Mouse (Mus musculus) heart, postnatal 25 days (tissue): ENCODE data around the gene Ggnbp2. TPM values are rescaled to one million over a fixed set of nuclear protein-coding genes. Genes with fewer than 3 reads are reported as not detected.
A peak's percentile ranks its signal among the peaks of the same experiment; 100 is the strongest.

Experiments
- DNase-seq: peaks from one replicate; pipeline ENCODE4 v3.0.0; 2022; ENCODE audit warnings: low spot score
- intact Hi-C: fragments of 180-260 bp; cut with DNase I; formaldehyde crosslinking; loops from one replicate; pipeline ENCODE4 v1.15.1; 2025
- total RNA-seq, 2 experiments: library from RNA; stranded (reverse); gene quantifications; 2 replicates each; pipeline ENCODE4 v1.2.3; 2021

The Ggnbp2 gene
- total RNA-seq, result 10 to 100 TPM; 41.2 to 46.8 TPM

DNA sequence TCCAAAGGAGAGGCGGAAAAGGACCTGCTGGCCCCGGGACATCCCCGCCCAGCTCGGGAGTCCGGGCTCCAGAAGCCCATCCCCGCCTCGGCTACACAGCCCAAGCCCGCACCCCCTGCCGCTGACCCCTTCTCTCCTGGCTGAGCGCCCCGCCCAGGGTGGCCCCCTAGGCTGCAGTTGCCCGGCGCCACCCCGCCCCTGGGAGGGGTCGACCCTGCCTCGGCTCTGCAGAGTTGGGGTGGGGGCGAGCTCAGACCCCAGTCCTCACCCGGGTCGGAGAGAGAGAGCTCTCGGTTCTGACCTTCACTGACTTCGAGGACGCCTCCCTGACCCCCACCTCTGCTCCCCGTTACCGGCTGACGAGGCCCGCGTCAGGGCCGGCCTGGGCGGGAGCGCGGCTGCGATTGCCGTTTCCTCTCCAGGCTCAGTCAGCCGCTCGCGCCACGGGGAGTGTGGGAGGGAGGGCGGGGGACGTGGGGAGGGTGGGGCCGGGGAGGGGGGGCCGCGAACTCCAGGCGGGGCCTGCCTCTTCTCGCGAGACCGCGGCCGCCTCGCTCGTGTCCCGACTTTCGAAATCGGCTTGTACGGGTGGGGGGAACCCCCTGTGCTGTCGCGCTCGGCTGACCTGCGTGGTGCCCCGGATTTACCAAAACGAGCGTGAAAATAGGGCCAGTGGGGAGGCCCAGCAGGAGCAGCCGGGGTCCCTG is at the start of gene Ggnbp2:
Gene Ggnbp2 (minus strand): TSS at position 481 of the 707 bp plus-strand sequence.
- intact Hi-C loops, result loop anchor here (2.0 to 10.0 kb wide), 3 partner anchors 42 to 686 kb away; partner anchors contain the start of genes Dhrs11 and Usp32

DNA sequence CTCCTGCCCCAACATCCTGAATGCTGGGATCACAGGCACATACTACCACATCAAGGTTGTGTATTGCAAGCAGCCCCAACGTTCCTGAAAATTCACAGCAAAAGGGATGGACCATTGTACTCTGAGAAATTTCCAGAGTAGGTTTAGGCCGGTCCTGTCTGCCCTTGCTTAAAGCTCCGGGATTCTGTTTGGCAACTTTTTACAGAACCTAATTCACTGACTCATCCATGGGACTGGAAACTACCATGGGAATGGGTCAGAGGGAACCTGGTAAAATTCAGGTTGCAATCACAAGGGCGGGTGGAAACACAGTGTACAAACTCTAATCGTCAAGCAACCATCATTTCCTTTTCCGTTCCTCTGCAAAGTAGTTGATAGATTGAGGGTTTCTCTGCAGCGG is 49.3 kb upstream of the Ggnbp2 start:
- DNase-seq, result no peak
- intact Hi-C loops, result loop anchor here (2.0 to 5.0 kb wide), 4 partner anchors 59 to 342 kb away; no protein-coding TSS in a partner anchor

More for the DNA sequence above, at the start of gene Ggnbp2:
- peak; percentile 88 for DNase-seq

DNA sequence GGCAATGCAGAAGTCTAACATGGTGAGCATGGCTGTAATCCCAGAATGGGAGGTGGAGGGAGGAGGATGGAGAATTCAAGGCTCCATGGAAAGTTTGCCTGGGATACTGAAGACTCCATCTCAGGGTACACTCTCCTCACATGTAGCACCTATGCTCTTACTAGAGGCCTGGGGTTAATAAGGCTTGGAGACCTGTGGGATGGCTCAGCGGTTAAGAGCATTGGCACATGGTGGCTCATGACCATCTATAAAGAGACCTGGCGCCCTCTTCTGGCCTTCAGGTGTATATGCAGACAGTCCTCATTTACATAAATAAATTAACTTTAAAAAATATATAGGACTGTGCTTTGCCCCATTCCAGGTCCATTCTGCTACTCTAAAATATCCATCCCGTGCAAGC is 48.7 kb upstream of the Ggnbp2 start:
- intact Hi-C loops, result loop anchor here (2.0 to 5.0 kb wide), 4 partner anchors 60 to 343 kb away; no protein-coding TSS in a partner anchor
- DNase-seq, result no peak

DNA sequence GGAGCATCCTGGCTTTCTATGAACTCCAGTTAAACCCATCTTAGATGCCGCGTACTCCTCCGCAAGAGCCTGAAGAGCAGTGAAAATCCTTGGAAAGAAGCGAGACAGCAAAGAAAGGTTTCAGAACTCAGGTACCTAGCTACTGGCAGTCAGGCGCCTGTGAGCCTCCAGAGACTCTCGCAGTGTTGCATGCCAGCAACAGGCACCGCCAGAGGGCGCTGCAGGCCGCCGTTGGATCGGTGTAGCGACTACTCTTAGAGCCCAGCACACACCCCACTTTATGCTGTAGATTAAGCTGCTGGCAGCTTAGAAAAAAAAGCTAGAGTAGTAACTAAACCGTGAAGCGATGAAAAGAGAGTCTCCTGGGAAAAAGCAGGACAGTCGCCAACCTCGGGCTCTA is 47.8 kb upstream of the Ggnbp2 start:
- peak; percentile 44 for DNase-seq
- intact Hi-C loops, result loop anchor here (2.0 to 5.0 kb wide), 4 partner anchors 60 to 344 kb away; no protein-coding TSS in a partner anchor

DNA sequence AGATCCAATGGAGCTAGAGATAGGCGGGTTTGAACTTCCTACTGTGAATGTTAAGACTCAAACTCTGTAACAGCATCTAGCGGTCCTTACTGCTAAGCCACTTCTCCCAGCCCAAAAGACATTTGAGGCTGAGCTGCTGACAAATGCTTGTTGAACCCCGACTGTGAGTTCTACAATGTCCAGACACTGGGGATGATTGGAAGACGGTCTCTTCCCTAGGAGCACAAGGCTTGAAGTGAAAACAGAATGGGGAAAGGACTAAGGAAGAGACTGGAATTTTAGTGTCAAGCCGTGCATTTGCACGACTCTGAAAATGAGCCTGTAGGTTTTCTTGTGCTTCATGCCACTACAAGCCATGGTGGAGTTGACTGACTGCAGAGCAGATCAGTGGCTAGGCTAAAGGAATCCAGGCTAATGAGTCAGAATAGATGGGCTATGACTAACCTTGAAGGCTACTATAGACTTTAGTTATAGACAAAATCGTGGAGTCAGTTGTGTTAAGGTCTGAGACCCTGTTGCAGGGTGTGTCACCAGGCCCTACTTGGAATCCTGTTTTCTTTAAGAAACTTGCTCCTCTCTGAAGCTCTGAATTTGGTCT is 46.2 kb upstream of the Ggnbp2 start:
- intact Hi-C loops, result loop anchor here (5.0 kb wide), 1 partner anchor 345 kb away; no protein-coding TSS in a partner anchor
- DNase-seq, result no peak

DNA sequence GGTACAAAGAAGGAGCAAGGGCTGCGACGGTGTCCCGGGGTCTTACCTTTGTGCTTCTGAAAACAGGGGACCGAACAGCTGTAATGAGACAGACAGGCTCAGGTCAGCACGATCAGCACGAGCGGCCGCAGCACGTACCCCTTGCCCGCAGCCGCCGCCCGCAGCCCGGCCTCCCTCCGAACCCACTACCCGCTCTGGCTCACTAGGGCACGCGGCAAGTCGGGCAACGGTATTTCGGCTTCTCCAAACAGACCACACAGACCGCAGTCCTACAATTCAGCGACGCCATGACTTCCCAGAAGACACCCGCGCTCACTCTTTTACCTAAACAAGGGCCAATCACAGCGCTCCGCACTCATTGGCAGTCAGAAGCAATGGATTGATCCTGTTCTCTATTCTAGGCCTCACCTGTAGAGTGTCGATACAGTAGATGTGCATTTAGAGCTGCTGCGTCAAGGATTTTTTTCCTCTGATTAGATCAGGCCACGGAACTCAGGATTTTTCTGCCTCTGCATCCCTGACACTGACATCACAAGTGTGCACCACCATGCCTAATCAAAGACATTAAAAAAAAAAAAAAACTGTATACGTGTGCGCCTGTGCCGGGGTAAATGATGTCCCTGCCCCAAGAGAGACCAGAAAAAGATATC is 45.6 kb upstream of the Ggnbp2 start, which contains the start of gene Znhit3:
Gene Znhit3 (minus strand): TSS at position 314 of the 650 bp plus-strand sequence.
- intact Hi-C loops, result loop anchor here (5.0 kb wide), 1 partner anchor 346 kb away; no protein-coding TSS in a partner anchor

DNA sequence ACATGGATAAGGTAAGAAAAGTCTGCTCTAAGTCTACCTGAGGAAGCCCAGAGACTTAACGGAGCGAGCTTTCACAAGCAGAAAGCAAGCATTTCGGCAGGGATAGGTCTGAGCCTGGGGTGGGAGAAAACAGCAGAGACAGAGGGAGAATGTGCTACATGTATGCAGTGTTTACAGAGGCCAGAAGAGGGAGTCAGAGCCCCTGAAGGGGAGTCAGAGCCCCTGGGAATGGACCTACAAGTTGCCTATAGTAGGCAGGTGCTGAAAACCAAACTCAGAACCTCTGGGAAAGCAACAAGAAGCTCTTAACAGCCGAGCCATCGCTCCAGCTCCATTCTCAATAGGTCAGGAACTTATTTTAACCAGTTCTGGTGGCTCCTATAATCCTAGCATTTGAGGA is 44.1 kb upstream of the Ggnbp2 start:
- no peak for DNase-seq
- intact Hi-C loops, result loop anchor here (5.0 kb wide), 1 partner anchor 348 kb away; no protein-coding TSS in a partner anchor

More for the DNA sequence above, 45.6 kb upstream of the Ggnbp2 start, which contains the start of gene Znhit3:
- DNase-seq, result peak; percentile 68

DNA sequence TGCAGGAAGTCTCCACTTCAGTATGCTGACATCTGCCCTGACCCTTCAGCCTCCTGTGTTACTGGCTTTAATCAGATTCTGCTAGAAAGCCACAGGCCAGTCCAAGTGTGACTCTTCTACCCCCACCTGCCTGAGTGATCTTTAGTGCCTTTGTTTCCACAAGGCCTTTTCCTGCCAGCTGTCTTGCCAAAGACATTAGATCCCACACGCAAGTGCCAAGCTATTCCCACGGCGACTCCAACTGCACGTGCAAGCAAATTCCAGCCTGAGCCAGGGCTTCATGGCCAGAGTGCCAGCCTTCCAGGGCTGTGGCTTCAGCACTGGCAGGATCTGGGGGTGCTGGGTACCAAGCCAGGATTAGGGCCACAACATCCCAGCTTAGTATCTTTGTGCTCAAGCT is 39.8 kb upstream of the Ggnbp2 start:
- intact Hi-C loops, result no loop called here
- DNase-seq, result no peak

DNA sequence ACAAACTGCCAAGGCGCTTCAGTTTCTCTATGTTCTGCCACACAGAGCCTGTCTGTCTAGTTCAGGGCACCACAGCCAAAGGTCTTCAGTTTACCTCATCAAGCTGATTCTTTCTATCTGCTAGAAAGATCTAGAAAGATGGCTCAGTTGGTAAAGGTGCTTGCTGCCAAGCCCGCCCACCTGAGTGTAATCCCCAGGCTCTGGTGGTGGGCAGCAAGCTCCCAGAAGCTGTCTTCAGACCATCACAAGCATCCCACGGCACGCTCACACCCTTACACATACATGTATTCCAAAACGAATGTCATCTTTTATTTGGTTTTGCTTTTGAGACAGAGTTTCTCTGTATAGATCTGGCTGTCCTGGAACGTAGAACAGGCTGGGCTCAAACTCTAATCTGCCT is 37.9 kb upstream of the Ggnbp2 start:
- DNase-seq, result no peak
- intact Hi-C loops, result no loop called here

DNA sequence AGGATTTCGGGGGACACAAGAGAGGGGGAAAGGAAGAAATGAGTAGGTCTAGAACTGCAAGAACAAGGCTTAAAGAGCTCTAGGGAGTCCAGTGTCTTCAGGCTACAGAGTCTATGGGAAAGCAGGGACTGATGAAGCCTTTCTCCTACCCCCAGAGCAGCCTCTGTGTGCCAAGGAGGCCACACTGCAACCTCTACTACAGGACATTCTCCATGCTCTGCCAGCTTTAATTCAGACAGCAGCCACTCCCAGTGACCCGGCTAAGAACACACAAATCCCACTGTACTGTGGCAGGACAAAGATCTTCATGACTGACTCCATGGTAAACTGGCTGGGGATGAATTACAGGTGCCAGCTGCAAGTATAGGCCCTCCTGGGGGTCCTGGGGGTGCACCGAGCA is 36.5 kb upstream of the Ggnbp2 start:
- no peak for DNase-seq
- intact Hi-C loops, result no loop called here

DNA sequence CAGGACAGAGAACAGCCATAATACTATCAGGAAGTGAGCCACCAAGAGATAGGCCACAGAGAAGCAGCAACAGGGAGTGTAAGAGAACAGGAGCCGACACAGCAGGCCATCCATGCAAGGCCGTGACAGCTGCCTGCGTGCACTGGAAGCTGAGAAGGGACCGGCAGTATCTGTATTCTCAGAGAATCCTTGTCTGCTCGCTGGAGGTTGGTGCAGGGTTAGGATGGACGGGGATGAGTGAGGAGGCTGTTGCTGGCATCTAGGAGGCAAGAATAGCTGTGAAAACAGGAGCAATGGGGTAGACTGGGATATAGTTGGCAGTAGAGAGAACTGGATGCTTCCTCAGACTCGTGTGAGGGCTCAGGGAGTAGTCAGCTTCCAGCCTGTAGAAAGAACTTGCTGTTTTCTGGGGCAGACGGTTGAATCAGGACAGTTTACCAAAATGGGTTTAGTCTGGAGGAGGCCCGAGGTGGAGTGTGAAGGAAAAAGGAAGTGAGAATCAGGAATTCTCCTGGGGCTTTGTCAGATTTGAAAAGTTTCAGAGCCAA is 34.1 kb upstream of the Ggnbp2 start:
- no peak for DNase-seq
- intact Hi-C loops, result no loop called here

DNA sequence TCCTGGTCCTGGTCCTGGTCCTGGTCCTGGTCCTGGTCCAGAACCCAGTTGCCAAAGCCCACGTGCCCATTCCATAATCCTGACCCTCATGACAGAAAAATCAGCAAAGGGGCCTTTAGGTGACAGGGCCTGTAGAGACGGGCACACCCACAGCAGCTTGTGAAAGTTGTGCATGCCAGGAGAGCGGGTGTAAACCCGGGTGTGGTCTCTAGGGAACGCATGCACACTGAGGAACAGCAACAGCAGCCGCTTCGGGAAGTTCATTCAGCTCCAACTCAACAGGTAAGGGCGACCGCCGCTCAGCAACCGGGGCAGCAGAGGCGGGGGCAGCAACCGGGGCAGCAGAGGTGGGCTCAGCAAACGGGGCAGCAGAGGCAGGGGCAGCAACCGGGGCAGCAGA is 22.5 kb upstream of the Ggnbp2 start:
- no peak for DNase-seq
- intact Hi-C loops, result no loop called here

DNA sequence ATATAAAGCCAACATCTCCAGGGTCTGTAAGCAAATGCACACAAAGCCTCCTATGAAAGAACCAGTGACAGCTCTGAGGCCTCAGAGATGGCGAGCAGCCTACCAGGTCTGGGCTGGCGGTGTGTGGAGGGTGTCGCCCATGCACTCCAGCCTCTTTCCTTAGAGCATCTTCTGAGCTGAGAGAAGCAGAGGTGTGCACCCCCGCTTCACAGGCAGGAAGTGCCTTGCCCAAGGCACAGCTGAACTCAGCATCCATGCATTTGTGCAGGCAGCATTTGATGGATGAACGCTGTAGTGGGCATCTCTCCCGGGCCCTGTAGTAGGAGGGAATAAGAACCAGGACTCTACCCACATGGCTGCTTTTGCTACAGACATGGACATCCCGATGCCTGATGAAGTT is 21.1 kb upstream of the Ggnbp2 start:
- DNase-seq, result no peak
- intact Hi-C loops, result no loop called here

DNA sequence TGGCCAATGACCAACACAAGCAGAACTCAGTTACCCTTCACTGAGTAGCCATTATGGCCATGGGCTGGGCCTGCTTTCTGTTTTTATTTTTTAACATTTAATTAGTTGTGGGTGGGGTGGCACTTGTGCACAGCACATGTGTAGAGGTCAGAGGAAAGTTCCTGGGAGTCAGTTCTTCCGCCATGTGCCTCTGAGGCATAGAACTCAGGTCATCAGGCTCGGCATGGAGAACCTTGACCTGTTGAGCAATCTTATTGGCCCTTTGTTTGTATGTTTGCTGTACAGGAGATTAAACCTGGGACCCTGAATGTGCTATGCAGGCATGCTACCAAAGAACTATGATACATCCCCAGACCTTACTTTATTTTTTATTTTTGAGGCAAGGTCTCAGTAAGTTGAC is 18.9 kb upstream of the Ggnbp2 start:
- intact Hi-C loops, result no loop called here
- DNase-seq, result no peak

DNA sequence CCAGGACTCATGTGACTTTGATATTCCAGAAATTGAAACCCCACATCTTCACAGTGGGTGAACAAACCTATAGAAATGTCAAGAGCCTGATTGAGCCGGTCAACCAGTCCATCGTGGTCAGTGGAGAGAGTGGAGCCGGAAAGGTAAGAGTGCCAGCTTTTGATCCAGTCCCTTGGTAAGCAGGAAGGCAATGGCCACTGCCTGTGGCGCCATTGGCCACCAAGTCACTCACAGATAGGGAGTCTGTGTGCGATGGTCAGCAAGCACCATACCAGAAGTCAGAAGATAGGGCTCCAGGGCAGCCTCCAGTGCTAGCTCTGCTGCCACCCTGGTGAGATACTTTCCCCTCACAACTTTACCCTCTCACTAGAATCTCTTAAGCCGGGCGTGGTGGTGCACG is 17.4 kb upstream of the Ggnbp2 start:
- intact Hi-C loops, result no loop called here
- no peak for DNase-seq

DNA sequence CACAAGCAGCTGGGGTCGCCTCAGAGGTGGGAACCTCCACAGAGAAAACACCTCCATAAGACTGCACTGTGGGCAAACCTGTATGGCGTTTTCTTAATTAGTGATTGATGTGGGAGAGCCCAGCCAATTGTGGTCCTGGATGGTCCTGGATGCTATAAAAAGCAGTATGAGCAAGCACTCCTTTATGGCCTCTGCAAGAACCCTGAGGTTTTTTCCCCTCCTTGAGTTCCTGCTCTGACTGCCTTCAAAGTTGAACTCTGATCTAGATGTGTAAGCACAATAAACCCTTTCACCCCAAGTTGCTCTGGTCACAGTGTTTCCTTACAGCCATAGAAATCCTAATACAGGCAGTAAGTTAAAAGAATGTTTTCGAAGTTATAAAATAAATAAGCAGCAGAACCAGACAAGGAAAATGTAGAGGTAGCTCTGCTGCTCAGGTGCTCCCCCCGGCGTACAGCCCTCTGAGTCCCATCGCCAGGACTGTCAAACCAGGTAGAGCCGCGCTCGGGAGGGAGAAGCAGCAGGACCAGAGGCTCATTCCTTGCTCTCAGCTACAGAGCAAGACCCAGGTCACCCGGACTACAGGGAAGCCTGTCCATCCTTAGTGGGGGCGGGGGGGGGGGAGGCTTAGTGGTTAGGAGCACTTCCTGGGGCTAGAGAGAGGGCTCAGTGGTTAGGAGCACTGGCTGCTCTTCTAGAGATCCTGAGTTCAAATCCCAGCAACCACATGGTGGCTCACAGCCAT is 16.3 kb upstream of the Ggnbp2 start:
- no peak for DNase-seq
- intact Hi-C loops, result no loop called here

DNA sequence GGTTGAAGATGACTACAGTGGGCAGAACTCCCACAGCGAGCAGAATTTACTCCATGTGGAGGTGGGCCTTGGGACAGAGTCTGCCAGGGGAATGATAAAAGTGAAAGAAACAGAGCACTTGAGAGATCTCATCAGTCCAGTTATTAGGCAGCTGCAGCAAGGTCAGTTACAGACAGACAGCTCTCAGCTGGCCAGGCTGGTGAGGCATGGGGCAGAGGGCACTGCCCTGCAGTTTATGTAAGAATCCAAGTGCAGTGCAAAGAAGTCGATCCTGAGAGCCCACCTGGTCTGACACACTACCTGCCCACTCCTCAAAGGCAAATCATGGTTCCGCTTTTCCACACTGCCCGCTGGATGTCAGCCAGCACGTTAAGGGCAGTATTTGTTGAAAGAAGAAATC is 15.6 kb upstream of the Ggnbp2 start:
- DNase-seq, result no peak
- intact Hi-C loops, result no loop called here

DNA sequence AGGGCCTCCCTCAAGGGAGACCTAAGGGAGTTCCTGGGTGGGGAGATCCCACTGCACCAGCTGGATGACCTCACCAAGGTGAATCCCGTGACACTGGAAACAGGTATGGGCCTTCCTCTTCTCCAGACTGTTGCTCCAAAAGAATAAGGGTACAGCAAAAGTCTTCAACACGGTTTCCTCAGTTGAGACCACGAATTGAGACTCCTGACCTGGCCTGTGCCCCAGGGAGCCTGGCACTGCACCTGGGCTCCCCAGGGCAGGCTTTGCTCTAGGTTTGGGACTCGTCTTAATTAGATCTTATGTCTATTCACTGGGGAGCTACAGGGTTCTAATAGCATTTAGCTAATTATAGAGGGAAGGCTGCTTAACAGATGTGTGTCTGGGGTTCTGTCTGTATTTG is 14.6 kb upstream of the Ggnbp2 start:
- intact Hi-C loops, result no loop called here
- DNase-seq, result no peak

DNA sequence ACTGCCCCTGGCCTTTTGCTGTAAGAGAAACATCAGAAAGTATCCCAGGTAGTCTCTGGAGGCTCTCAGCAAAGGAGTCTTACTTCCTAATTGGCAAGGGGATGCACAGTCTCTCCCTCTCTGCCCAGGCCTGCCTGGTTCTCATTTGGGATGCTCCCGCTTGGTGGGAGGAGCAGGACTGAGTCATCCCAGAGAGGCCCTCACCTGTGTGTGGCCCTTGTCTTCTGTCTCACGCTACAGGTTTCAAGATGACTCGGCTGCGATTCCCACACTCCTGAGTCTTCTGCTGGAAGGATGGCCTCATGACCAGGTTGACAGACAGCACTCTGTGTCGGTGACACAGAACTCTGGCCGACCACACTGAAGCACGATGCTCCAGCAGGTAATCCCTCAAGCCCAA is 11.7 kb upstream of the Ggnbp2 start:
- intact Hi-C loops, result no loop called here
- no peak for DNase-seq

DNA sequence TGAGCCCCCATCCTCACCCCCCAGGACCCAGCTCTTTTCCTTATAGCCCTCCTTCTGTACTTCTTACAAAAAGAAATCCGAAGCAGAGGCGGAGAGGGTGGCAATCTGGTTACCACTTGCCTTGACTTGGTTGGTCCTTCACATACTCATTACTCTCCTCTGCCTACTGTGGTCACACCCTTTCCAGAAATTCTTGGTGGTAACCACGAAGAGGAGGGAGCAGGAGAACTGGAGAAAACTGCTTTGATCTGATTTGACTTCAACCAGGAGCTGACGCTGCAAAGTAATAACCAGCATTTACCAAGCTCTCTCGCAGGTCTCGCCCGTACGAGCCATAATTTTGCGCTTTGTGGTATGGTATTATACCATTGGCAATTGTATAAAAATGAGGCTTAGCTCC is 10.4 kb upstream of the Ggnbp2 start:
- intact Hi-C loops, result no loop called here
- no peak for DNase-seq
